Mouse (Mus musculus) lung, adult 18-20 months (tissue): ENCODE results near the gene Gm49425.

Experiments
- DNase-seq, 2 experiments: peaks; one replicate each; pipeline ENCODE4 v3.0.0; 2022; ENCODE audit warnings: mixed read lengths in 2 of 2

The Gm49425 gene

GRCm38 (mm10) chr15:101485911-101486635 lies 31.0 kb downstream of the Gm49425 start:
- DNase-seq: no peak

- no peak for DNase-seq
These were observed 32.1 kb downstream of the Gm49425 start for GRCm38 (mm10) chr15:101484939-101485338.

- DNase-seq: no peak
These were observed 33.4 kb downstream of the Gm49425 start for GRCm38 (mm10) chr15:101483646-101484045.

GRCm38 (mm10) chr15:101482056-101482455 lies 35.0 kb downstream of the Gm49425 start:
- DNase-seq: no peak

GRCm38 (mm10) chr15:101479666-101480060 lies 37.4 kb downstream of the Gm49425 start:
- no peak for DNase-seq

DNA sequence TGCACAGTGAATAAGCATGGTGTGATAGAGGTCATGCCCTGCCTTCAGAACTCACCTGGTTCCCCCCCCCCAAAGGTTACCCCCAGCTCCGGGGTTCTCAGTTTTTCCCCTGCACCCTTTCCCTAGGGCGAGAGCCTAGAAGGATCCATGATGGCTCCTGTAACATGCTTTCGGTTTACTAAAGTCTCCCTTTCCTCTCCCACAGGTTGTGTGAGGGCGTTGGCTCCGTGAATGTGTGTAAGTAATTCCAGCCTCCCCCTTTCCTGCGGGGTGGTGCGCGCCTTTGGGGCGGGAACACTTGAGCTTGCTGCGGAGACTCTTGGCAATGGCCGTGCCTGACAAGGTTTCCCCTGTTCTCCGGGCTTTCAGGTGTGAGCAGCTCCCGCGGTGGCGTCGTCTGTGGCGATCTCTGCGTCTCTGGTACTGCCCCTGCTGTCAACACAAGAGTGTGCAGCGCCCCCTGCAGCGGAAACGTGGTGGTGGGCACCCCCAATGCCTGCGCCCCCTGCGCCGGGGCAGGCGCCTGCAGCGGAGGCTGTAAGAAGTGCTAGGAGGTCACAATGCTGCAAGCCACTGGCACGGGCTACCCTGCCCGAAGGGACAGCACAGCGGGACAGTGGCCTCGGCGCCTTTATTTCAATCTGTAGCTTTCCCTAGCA lies 37.9 kb downstream of the Gm49425 start:
- DNase-seq: peak; percentile 50 to 74

- DNase-seq: no peak
These were observed 44.0 kb downstream of the Gm49425 start, which contains the start of gene Krt86 for GRCm38 (mm10) chr15:101472952-101473528. Gene Krt86, plus strand, starts transcription at chr15:101473478.

- DNase-seq: no peak
These were observed 48.0 kb downstream of the Gm49425 start for GRCm38 (mm10) chr15:101469093-101469492.
